Mouse (Mus musculus): ENCODE data around the gene Eno3. TPM values are rescaled to one million over a fixed set of nuclear protein-coding genes. Genes with fewer than 3 reads are reported as not detected.

Gene Eno3
- polyA plus RNA-seq, 1 experiment from 2014 or later = 71.5 TPM

Small RNA genes lying within 50 kb of the gene (microRNA-seq; reads per million reads assigned to microRNA genes)
- not detected for gene Mir6925

Other genes with a start within 250 kb of the Eno3 start
- gene Pelp1, start 247.2 kb upstream of the Eno3 start, polyA plus RNA-seq (2015; fragmentation: Nextera tagmentation; extraction: Ambion mirVana) = 31.7 and 33.7 TPM in 2 replicates
- 19.6 and 22.2 TPM in 2 replicates for gene Arrb2, start 224.6 kb upstream of the Eno3 start, polyA plus RNA-seq (2015; fragmentation: Nextera tagmentation; extraction: Ambion mirVana)
- gene Med11, start 205.3 kb upstream of the Eno3 start, polyA plus RNA-seq (2015; fragmentation: Nextera tagmentation; extraction: Ambion mirVana) = 37.6 and 40.2 TPM in 2 replicates
- 0.51 and 0.76 TPM in 2 replicates for gene Zmynd15, start 197.8 kb upstream of the Eno3 start, polyA plus RNA-seq (2015; fragmentation: Nextera tagmentation; extraction: Ambion mirVana)
- gene Cxcl16, start 197.2 kb upstream of the Eno3 start, polyA plus RNA-seq (2015; fragmentation: Nextera tagmentation; extraction: Ambion mirVana) = 5.3 and 6.8 TPM in 2 replicates
- 0.37 and 0.45 TPM in 2 replicates for gene Tm4sf5, start 152.0 kb upstream of the Eno3 start, polyA plus RNA-seq (2015; fragmentation: Nextera tagmentation; extraction: Ambion mirVana)
- 0.23 and 0.27 TPM in 2 replicates for gene Vmo1, start 142.6 kb upstream of the Eno3 start, polyA plus RNA-seq (2015; fragmentation: Nextera tagmentation; extraction: Ambion mirVana)
- 0.26 and 0.65 TPM in 2 replicates for gene Gltpd2, start 138.0 kb upstream of the Eno3 start, polyA plus RNA-seq (2015; fragmentation: Nextera tagmentation; extraction: Ambion mirVana)
- 660 and 698 TPM in 2 replicates for gene Psmb6, start 131.8 kb upstream of the Eno3 start, polyA plus RNA-seq (2015; fragmentation: Nextera tagmentation; extraction: Ambion mirVana)
- not detected in 2 replicates for gene Gm40193, start 124.3 kb upstream of the Eno3 start, polyA plus RNA-seq (2015; fragmentation: Nextera tagmentation; extraction: Ambion mirVana)
- 10.4 and 11.9 TPM in 2 replicates for gene Pld2, start 117.1 kb upstream of the Eno3 start, polyA plus RNA-seq (2015; fragmentation: Nextera tagmentation; extraction: Ambion mirVana)
- gene Mink1, start 94.3 kb upstream of the Eno3 start, polyA plus RNA-seq (2015; fragmentation: Nextera tagmentation; extraction: Ambion mirVana) = 14.1 TPM in 2 replicates
- not detected in 2 replicates for gene 4930544D05Rik, start 41.4 kb upstream of the Eno3 start, polyA plus RNA-seq (2015; fragmentation: Nextera tagmentation; extraction: Ambion mirVana)
- 0.41 TPM in 1 of 2 replicates, not detected in the other for gene Chrne, start 38.0 kb upstream of the Eno3 start, polyA plus RNA-seq (2015; fragmentation: Nextera tagmentation; extraction: Ambion mirVana)
- 0.26 and 0.29 TPM in 2 replicates for gene Gp1ba, start 18.1 kb upstream of the Eno3 start, polyA plus RNA-seq (2015; fragmentation: Nextera tagmentation; extraction: Ambion mirVana)
- gene Rnf167, start 10.0 kb upstream of the Eno3 start, polyA plus RNA-seq (2015; fragmentation: Nextera tagmentation; extraction: Ambion mirVana) = 124 TPM in 2 replicates
- gene Slc25a11, start 9.7 kb upstream of the Eno3 start, polyA plus RNA-seq (2015; fragmentation: Nextera tagmentation; extraction: Ambion mirVana) = 165 and 188 TPM in 2 replicates
- gene Pfn1, start 2.6 kb upstream of the Eno3 start, polyA plus RNA-seq (2015; fragmentation: Nextera tagmentation; extraction: Ambion mirVana) = 1,605 and 1,679 TPM in 2 replicates
- 149 and 172 TPM in 2 replicates for gene Spag7, start 12.2 kb downstream of the Eno3 start, polyA plus RNA-seq (2015; fragmentation: Nextera tagmentation; extraction: Ambion mirVana)
- gene Camta2, start 30.9 kb downstream of the Eno3 start, polyA plus RNA-seq (2015; fragmentation: Nextera tagmentation; extraction: Ambion mirVana) = 12.9 and 14.8 TPM in 2 replicates
- gene Inca1, start 43.0 kb downstream of the Eno3 start, polyA plus RNA-seq (2015; fragmentation: Nextera tagmentation; extraction: Ambion mirVana) = 0.91 and 2.1 TPM in 2 replicates
- gene Kif1c, start 43.3 kb downstream of the Eno3 start, polyA plus RNA-seq (2015; fragmentation: Nextera tagmentation; extraction: Ambion mirVana) = 4.3 and 5.3 TPM in 2 replicates
- gene Zfp3, start 107.0 kb downstream of the Eno3 start, polyA plus RNA-seq (2015; fragmentation: Nextera tagmentation; extraction: Ambion mirVana) = 7.3 and 7.9 TPM in 2 replicates
- 0.27 TPM in 1 of 2 replicates, not detected in the other for gene Scimp, start 155.4 kb downstream of the Eno3 start, polyA plus RNA-seq (2015; fragmentation: Nextera tagmentation; extraction: Ambion mirVana)
- 26.7 and 33.7 TPM in 2 replicates for gene Rabep1, start 187.6 kb downstream of the Eno3 start, polyA plus RNA-seq (2015; fragmentation: Nextera tagmentation; extraction: Ambion mirVana)